Mouse (Mus musculus) layer of hippocampus, adult 18-20 months (tissue): ENCODE measurements around the gene Mgmt. TPM values are rescaled to one million over a fixed set of nuclear protein-coding genes. Genes with fewer than 3 reads are reported as not detected.

Experiments
- DNase-seq, 2 experiments: peaks; one replicate each; pipeline ENCODE4 v3.0.0; 2022; ENCODE audit warnings: low spot score in 2 of 2
- total RNA-seq, 2 experiments: library from RNA; stranded (reverse); gene quantifications; 2 replicates each; pipeline ENCODE4 v1.2.3; 2021

Gene Mgmt
- total RNA-seq, 2 experiments from 2014 or later = 0.77 to 0.94 TPM

DNA sequence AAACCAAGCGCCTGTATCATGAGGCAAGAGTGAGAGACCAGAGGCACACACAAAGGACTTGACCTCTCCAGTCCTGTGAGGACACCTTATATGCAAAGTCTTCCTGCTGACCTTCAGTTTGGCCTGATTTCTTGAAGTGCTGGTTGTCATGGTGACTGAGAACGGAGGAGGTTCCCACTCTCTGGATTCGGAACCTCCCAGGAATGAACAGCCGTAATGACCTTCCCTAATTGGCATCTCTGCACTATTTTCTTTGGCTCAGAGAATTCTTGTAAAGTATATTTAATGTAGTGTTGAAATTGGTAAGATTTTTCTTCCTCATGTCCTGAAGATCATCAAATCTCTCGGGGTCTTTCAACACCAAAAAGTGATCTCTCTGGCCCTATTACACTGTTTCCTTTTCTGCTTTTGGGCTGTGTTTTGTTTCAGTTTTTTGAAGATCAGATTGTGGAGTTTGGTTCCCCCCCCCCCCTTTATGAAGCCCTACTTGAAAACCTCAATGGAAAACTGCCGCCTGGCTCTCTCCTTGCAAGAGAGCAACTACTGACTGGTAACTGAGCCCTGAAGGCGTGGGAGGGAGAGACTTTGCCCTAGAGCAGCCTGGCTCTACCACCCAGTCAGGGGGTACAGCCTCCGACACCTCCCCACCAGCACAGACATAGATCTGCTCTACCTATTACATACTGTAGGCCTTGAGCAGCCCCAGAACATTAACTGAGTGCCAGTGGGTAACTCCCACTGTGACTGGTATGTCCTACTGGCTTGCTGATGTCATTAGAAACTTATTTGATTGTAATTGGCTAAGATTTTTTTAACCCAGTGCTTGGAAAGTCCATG lies 153.9 kb downstream of the Mgmt start:
- DNase-seq = no peak

DNA sequence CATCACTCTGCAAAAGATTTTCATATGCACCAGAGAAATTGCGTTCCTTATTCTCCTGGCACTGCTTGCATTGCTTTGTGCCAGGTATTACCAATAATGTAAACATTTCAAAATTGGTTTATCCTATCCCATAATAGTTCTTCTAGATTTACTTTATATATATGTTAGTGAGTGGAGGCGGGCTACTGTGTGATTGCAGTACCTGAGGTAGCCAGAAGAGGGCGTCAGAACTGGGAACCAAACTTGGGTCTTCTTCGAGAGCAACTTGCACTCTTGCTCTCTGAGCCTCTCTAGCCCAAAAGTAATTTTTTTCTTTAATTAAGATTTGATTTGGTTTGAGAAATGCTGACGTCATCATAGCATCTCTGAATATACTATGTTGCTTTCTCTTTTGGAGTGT lies 159.9 kb downstream of the Mgmt start:
- DNase-seq = no peak

DNA sequence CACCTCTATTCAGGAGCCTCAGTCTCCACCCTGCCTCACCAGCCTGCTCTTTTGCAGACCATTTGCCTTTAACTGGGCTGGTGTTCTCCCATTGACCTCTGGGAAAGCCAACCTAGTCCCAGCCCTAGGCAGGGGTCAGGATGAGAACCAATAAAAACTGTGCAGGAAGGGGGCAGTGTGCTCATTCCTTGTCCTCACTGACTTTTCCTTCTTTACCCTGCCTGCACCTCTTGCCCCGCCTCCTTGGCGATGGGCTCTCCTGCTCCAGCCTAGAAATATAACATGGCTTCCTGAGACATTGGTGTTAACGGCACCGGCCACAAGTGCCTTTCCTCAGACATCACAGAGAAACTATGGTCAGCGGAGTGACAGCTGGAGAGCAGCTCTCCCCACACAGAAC lies 161.7 kb downstream of the Mgmt start:
- no peak for DNase-seq

DNA sequence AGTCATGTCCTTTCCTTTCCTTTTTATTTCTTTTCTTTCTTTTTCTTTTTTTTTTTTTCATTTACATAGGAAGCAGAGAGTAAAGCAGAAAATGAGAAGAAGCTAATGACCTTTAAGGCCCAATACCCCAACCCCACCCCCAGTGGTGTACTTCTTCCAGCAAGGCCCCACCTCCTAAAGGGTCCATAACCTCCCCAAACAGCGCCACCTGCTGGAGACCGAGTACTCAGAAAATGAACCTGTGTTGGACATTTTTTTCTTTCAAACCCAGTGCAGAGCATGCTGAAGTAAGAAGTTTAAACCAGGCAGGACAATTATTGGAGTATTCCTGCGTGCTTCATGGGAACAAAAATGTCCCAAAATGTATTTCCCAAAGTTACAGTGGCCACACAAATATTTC lies 166.1 kb downstream of the Mgmt start:
- no peak for DNase-seq

DNA sequence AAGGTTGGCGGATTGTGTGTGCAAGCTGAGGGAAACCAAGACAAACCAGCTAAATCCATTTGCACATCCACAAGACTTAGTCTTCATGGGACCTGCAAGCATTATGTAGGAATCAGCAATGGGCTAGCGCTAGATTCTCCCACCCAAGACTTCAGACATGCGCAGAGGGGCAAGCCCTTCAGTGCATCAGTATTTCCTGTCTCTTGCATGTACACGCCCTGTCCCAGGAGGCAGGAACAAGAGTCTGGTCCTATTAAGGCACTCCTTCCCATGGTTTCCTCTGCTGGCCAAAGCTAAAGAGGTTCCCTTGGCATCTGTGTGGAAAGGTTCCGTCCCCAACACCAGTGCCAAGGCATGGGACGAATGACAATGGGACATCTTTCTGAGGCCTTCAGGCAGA lies 166.7 kb downstream of the Mgmt start:
- DNase-seq = no peak

DNA sequence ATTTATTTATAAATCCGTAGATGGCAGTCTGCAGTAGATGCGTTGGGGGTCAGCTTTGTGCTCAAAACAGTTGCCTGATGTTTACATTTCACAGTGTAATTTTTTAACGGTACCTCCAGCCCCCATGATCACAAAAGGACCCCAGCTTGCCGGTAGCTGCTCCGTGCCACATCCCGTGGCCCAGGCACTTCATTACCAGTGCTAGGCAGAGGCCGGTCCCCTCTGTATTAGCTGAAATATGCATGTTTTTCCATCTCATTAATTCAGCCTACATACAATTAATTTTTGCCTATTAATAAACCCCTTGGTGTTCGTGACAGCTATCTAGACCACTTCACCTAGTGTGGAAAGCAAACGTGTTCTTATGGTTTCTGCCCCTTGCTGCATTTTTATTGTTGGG lies 169.8 kb downstream of the Mgmt start:
- no peak for DNase-seq

DNA sequence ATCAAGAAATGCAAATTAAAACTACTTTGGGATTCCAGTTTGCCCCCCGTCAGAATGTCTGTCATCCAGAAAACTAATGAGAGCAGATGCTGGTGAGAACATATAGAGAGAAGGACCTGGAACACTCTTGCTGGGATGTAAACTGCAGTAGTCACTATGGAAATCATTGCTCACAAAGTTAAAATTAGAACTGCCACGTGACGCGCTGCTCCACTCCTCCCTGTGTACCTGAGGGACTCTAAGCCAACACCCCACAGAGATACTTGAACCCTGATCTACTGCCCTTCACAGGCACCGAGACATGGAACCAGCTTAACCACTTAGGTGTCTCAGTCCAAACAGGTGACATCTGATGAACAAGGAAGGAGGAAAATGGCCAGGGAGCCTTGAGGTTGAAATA lies 171.0 kb downstream of the Mgmt start:
- no peak for DNase-seq

DNA sequence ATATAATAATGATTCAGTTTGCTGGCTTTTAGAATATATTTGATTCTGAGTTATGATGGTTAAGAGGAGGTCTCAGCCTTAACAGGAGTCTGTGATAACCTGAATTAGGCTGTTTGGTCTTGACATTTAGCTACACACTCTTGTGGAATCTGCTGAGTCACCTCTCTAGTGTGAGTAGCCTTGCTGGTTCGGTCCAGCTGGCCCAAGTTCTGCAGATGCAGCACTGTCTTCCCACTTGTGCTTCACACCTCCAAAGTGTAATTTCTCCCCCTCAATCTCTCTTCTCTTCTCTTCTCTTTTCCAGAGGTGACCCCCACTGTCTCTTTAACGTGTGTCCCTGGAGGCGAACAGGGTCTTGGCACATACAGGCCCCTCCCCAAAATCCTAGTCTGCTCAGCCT lies 171.8 kb downstream of the Mgmt start:
- DNase-seq = no peak

DNA sequence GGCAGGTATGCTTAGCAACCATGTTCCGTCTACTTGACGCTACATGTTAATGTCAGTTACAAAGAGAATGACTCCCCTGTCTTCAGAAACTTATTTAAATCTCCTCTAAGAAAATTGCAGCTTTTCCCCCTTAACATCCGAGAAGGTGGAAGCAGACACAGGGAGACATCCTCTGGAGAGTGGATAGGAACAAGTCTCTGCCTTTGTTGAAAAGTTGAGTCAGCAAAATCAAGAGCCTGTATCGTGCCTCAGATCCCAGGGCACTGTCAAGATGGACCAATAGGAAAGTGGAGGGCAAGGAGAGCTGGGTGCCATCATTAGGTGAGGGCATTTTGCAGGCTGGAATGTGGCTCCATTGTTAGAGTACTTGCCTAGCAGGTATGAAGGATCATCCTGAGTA lies 172.6 kb downstream of the Mgmt start:
- DNase-seq = no peak

DNA sequence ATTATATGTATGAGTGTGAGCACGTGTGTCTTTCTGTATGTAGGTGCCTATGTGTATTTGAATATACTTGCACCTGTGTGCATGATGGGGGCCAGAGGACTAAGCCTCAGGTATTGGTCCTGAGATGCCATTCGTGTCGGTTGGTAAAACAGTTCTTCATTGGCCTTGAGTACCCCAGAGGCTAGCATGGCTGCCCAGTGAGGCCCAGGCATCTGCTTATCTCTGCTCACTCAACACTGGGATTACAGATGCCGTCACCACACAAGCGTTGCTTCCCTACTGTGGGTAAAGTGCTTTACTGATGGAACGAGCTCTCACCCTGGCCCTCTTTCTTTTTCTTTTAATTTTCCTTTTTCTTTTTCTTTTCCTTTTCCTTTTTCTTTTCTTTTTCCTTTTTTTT lies 173.3 kb downstream of the Mgmt start:
- no peak for DNase-seq

DNA sequence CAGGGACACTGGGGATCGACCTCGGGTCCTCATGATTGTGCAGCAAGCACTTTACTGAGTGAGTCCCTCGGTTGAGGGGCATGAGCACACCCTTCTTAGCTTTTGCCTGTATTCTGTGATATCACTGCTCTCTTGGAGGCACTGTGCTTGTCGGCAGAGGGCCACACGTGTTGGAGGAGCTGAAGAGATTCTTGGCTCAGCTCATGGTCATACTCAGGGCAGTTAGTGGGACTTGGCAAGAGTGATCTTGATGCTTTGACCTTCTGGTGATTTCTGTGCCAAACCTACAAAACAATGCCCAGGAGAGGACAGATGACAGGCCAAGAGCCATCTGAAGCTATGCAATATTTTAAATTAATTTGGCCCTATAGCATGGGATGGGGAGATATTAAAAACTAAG lies 174.4 kb downstream of the Mgmt start:
- no peak for DNase-seq

DNA sequence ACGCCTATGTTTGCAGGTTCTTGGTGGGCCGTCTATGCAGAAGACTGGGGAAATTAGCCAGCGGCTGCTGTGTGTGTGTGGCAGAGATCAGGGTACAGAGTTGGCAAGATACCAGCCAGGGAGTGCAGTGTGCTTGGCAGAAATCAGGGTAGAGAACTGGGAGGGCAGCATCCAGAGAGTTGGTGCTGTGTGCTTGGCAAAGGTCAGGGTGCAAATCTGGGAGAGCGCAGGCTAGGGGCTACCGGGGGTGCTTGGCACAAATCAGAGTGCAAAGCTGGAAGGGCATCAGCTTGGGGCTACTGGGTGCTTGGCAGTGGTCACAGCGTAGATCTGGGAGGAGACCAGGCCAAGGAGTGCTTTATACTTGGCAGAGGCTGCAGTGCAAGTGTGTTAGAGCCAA lies 175.4 kb downstream of the Mgmt start:
- no peak for DNase-seq

DNA sequence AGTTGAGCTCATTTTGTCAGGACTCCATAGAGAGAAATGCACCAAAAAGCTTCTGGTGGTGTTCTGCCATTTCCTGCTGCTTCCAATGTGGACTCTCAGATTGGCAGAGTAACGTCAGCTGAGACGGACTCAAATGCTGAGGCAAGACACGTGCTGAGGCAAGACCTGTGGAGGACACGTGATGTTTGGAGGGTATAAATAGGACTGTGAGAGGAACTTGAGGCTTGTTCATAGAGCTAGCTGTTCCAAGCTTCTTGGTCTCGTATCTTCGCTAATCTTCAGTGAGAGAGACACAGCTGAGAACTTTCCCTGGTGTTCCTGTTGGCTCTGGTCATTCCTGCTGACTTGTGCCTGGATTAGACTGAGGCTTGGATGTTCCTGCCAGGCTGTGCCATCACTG lies 176.9 kb downstream of the Mgmt start:
- DNase-seq = no peak

DNA sequence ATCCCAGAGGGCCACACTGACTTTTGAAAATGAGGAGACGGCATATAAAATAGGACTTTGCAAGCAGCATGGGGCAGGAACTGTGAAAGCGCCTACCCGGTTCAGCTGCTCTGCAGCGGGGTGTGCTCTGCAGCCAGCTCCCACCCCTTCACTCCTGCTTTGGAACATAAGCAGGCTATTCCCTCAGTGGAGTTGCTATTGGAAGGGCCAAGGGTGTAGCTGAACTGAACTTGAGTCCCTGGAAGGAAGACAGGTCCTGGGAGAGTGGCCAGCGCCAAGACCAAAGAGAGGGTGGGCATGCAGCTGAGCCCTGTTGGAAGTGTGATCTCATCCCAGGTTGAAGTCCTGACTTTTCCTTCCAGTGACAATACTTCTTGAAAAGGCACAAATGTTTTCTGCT lies 179.5 kb downstream of the Mgmt start:
- DNase-seq = no peak

DNA sequence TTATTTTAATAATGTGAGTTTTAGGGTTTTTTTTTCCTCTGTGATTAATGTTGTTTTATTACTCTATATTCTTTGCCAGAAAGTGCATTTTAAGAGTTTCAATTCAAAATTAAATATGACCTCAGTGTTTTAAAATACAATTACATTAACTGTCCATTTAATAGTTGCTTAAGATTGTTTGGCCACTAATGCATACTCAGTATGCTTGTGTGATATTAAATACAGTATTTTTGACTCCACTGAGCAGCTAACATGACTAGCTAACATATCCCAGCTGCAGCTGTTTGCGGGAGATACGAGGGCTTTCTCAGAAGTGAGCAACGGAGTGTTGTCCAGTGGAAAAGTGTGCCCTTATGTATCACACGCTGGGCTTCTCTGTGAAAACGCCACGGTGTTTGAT lies 179.9 kb downstream of the Mgmt start:
- no peak for DNase-seq

DNA sequence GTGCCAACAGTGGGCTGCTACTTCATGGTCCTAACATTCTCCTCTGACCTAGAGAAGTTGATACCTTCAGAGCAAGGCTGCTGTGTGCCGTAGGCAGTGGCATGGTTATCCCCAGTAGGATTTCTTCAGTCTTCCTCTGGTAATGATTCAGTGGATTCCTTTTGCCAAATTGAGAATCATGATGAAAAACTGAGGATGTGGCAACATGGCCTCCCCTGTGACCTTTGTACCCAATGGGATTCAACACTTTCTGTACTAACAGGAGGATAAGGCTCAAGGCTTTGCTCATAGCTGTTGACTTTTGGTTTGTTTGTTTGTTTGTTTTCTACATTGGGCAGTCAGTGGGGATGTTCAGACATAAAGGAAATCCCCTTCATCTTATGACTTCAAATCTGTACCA lies 180.9 kb downstream of the Mgmt start:
- DNase-seq = no peak

DNA sequence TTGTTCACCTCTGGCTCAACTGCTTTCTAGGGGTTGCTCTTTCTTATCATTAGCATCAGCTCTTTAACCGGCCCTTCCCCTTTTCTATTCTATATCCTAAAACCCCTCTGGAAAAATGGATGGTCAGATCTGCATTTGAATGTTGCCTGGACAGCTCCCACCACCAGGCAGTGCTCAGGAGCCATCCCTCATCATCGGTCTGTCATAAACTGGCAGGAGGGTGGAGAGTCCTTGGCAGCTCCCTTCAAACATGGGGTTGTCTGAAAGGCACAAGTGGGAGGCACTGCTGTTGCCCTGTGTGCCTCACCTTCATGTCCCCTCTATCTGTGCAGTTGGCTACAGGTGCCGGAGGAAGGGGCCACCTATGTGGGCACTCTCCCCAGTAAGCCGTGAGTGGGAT lies 185.8 kb downstream of the Mgmt start:
- DNase-seq = no peak

DNA sequence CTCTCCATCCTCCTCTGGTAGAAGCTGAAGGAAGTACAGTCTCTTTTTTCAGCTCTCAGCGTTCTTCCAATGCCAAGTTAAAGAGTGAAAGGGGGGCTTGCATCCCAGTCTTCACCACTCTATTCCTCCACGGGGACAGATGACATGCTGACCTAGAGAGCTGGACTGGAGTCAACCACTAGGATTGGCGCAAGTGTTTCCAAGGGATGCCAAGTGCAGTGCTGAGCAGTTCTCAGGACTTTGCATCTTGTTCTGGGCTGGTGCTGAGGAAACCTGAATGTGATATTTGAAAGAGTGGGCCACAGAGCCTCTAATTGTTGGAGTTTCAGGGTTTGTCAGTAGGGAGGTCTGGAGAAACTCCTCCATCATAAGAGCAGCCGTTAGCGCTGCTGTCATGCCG lies 187.8 kb downstream of the Mgmt start:
- DNase-seq = no peak

DNA sequence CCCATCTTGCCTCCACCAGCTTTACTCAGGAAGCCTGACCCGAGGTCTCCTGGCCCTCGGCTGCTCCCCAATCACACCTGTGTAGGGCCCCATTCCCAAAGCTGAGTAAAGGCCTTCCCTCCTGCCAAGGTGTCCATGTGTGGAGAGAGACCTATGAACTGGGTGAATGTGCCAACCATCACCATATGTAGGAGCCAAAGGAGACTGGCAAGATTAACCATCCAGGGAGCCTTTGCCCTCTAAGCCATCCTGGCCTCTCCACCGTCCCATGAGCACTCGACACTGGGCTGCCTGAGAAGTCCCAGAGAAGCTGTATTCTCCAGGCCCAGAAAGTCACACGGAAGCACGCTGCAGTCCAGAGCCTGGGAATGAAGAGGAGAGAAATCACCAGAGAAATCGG lies 190.2 kb downstream of the Mgmt start:
- DNase-seq = no peak

DNA sequence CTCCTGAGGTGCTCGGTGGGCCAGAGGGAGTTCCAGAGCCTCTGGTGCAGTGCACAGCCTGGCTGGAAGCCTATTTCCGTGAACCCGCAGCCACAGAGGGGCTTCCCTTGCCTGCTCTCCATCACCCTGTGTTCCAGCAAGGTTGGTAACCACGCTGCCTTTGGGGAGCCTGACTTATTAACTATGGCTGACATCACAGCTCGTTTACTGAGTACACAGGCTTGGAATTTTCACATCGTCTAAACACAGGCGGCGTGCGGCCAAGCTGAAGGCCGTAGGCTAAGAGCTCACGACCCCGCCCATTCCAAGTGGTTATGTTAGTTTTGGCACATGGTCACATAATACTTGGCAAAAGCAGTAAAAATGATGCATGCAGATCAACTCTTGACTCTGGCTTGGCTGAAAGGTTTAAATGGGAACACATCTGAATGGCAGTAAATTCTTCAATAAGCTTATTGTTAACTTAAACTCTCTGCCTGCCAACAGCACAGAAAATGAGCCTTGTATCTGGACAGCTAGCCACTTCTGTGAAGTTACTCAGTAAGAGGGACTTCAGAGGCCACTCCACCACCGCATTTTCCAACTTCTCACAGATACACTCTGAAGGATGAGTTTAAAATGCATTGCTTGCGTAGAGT lies 191.7 kb downstream of the Mgmt start:
- DNase-seq = no peak

DNA sequence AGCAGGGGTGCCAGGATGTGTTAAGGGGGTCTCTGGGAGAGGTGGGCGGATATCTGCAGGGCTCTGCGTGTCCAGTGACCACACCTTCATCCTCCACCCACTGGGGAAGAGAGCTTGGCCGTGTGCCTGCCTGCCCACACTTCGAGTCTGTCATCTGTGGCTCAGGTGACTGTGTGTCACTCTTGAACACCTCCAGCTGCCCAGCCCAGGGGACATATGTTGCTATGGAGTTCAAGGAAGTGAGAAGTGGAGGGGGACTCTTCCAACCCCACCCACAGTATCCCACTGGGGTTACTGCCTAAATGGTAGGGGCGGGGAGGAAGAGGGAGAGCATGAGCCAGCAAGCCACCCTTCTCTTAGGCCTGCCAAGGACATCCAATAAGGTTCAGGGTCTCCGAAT lies 192.7 kb downstream of the Mgmt start:
- no peak for DNase-seq

DNA sequence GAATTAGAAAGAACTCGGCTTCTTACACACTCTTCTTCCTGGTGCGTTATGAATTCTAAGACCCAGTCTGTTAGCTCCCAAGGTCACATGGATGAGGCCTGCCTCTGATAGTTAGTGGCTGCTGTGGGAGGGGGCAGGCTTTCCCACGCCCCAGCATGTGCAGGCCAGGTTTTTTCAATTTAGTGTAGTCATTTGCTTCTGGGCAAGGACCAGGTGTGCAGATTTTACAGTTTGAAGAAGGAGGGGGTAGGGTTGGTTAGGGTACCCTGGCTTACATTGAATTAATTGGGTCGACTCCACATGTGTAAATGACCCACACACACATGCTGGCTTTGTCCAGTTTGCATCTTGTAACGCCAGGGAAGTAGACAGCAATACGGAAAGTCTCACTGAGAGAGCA lies 193.7 kb downstream of the Mgmt start:
- DNase-seq = no peak

DNA sequence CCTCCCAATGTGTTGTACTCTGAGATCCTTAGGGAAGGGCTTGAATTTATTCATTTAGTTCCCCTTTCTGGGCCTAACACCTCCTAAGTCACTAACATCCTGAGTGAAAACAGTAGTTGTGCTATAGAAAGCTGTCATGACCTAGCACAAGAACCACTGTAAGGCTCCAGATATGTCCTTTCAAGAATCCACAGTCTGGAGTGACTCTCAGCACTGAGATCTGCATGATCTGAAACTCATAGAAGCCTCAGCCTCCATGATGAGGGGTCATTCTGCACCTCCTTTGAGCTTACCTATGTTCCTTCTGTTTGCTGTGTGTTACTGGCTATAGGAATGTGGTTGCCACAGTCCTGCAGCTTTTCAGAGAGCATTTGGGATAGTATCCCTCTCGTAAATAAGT lies 200.1 kb downstream of the Mgmt start:
- no peak for DNase-seq
